Mouse (Mus musculus): ENCODE data around the gene Igf2bp2. TPM values are rescaled to one million over a fixed set of nuclear protein-coding genes. Genes with fewer than 3 reads are reported as not detected.

The Igf2bp2 gene
- polyA plus RNA-seq, 1 experiment: 10.7 TPM

DNA sequence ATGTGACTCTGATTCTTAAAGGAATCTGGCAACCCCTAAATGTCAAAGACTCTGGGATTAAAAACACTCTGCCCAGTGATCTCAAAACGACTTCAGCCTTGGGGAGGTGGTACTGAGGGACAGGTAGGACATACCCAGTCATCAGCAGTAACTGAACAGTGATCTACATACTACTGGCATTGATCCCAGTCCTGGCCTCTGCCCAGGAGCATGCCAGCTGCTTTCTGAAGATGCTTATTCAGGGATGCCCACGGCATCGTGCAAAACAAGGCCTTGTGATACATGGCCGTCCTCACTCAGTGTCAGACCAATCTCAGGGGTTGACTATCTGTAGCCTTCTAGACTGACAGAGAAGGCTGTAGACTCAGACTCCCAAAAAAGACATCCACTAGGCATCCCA lies 77.7 kb downstream of the Igf2bp2 start:
- H3K4me1 ChIP-seq (ENCODE audit: control insufficient read depth, insufficient read depth, low read length): no peaks in the 10 kb centered on the region
- TF ChIP-seq POLR2A (IDR thresholded peaks at IDR 0.05; ENCODE audit: borderline replicate concordance, low read depth, low read length): no peak
- no peak for TF ChIP-seq CTCF (IDR thresholded peaks at IDR 0.05; ENCODE audit: low read depth, low read length)
- no peak overlapping the region for H3K4me3 ChIP-seq (ENCODE audit: insufficient read depth, low read length)
- H3K27ac ChIP-seq (ENCODE audit: insufficient read depth, low read depth, low read length): no peak overlapping the region

DNA sequence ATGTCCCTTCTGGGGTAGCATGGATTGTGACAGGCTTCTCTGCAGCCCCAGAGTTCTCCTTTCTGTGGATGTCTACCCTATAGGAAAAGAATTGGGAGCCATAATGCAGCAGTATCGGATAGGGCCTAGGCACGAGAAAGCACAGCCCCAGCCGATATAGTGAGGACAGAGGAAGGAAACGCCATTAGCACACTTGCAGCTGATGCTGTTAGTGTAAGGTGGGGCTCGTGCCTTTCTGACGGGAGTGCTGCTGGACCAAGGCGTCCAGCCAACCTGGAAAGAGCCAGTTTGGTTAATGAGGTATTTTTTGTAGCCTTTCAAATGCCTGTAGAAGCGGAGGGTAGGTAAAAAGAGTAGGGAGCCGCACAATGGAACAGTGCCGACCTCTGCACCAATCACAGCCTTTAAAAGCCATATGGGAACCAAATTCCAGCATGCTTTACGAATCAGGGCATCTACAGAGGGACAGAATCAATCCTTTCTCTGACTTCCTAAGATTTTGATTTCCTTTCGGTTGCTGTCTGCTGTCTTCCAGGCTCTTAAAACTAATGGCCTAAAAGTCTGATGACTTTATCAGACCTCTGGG lies 82.9 kb downstream of the Igf2bp2 start:
- no peak for TF ChIP-seq CTCF (IDR thresholded peaks at IDR 0.05; ENCODE audit: low read depth, low read length)
- no peak for TF ChIP-seq POLR2A (IDR thresholded peaks at IDR 0.05; ENCODE audit: borderline replicate concordance, low read depth, low read length)
- H3K4me1 ChIP-seq (ENCODE audit: control insufficient read depth, insufficient read depth, low read length): peaks cover 9% of the 10 kb centered on the region
- H3K27ac ChIP-seq (ENCODE audit: insufficient read depth, low read depth, low read length): no peak overlapping the region
- H3K4me3 ChIP-seq (ENCODE audit: insufficient read depth, low read length): no peak overlapping the region

DNA sequence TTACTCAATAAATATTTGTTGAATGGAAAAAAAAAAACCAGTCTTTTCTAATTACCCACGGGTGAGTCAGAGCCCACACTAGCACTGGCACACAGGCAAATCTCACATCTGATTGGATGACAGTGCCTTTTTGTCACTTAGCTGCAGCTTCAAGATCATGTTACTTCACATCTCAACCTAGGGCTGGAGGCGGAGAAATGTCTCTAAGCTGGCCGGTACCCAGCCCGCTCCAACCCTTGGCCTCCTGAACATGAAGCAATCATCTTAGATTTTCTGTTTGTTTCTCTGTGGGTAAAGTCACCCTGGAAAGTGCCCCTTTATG lies 86.5 kb downstream of the Igf2bp2 start:
- no peak for TF ChIP-seq CTCF (IDR thresholded peaks at IDR 0.05; ENCODE audit: low read depth, low read length)
- no peak for TF ChIP-seq POLR2A (IDR thresholded peaks at IDR 0.05; ENCODE audit: borderline replicate concordance, low read depth, low read length)
- Histone ChIP-seq H3K4me1 (ENCODE audit: control insufficient read depth, insufficient read depth, low read length) (peaks cover 9% of the 10 kb centered on the region), H3K4me3 (ENCODE audit: insufficient read depth, low read length) (no peak overlapping the region), H3K27ac (ENCODE audit: insufficient read depth, low read depth, low read length) (no peak overlapping the region)

DNA sequence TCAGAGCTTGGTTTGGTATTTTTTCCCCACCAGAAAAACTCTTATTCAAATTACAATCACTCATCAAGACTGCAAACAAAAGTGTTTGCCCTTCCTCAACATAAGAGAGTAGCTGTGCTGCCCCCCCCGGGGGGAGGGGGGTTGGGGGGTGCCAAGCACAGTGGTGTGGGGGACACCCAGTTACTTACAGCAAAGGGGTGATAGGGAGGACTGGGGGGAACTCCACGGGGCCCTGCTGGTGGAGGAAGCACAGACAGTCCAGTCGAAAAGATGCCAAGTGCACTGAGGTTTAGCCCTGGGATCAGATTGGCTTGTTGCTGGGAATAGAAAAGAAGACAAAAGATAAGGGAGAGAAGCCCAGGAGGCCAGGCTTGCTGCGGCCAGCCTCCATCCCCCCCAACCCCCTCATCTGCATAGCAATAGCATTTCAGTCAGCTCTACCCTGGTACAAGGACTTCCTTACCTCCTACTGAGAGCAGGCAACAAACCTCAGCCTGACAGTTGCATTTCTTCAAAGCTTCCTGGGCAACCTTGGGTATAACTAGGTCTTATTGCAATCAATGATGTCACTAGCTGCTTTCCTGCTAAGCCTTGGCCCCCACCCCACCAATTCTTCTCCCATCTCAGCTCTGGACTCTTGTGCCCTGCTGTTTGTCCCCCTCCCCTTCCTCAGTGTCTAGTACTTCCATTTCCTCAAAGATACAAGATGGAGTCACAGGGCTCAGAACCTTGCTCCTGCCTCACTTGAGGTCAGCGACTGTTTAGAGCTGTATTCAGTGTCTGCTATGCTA lies 87.1 kb downstream of the Igf2bp2 start:
- TF ChIP-seq POLR2A (IDR thresholded peaks at IDR 0.05; ENCODE audit: borderline replicate concordance, low read depth, low read length) (no peak), CTCF (IDR thresholded peaks at IDR 0.05; ENCODE audit: low read depth, low read length) (no peak)
- Histone ChIP-seq H3K27ac (ENCODE audit: insufficient read depth, low read depth, low read length) (0 out of 2 replicates have a peak overlapping the region, but pooled peaks have one; percentile 16), H3K4me3 (ENCODE audit: insufficient read depth, low read length) (no peak overlapping the region), H3K4me1 (ENCODE audit: control insufficient read depth, insufficient read depth, low read length) (peaks cover 9% of the 10 kb centered on the region)

DNA sequence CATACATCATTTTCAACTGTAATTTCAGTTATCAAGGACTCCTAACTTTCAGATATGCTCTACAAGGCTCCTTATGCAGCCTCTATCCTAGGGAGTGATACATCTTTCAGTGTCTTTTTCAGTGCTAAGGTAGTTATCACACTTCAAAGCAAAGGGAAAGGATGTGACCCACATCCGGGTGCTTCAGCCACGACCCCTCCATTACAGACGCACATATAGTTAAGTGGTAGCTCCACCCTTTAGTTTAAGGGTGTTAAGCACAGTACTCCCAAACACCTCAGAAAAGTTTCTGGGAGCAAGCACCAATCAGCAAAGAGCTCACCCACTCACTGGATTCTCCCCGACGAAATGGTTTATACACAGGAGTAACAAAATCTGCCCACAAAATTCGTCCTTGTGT lies 88.0 kb downstream of the Igf2bp2 start:
- peaks cover 9% of the 10 kb centered on the region for H3K4me1 ChIP-seq (ENCODE audit: control insufficient read depth, insufficient read depth, low read length)
- TF ChIP-seq CTCF (IDR thresholded peaks at IDR 0.05; ENCODE audit: low read depth, low read length) (no peak), POLR2A (IDR thresholded peaks at IDR 0.05; ENCODE audit: borderline replicate concordance, low read depth, low read length) (no peak)

DNA sequence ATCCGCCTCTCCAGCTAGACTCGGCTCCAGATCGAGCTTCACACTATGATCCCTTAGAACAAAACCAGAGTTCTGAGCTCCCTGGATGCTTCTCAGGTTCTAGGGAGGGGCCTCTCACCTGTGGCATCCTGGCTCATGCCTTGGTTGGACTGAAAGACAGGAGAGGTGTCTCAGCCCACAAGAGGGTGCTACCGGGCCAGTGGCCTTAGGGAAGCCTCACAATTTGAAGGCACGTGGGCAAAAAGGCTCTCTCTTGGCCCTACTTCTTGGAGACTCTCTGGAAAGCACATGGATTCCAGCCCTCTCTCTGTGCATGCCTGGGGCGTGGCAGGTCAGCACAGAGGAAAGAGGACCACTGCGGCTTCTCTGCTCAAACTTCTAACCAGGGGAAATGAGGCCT lies 91.7 kb downstream of the Igf2bp2 start:
- Histone ChIP-seq H3K27ac (ENCODE audit: insufficient read depth, low read depth, low read length) (no peak overlapping the region), H3K4me1 (ENCODE audit: control insufficient read depth, insufficient read depth, low read length) (peaks cover 4% of the 10 kb centered on the region), H3K4me3 (ENCODE audit: insufficient read depth, low read length) (no peak overlapping the region)
- TF ChIP-seq CTCF (IDR thresholded peaks at IDR 0.05; ENCODE audit: low read depth, low read length) (no peak; the same call in 1 of the 2 replicates), POLR2A (IDR thresholded peaks at IDR 0.05; ENCODE audit: borderline replicate concordance, low read depth, low read length) (no peak)

More for the DNA sequence above, 88.0 kb downstream of the Igf2bp2 start:
- Histone ChIP-seq H3K27ac (ENCODE audit: insufficient read depth, low read depth, low read length) (no peak overlapping the region), H3K4me3 (ENCODE audit: insufficient read depth, low read length) (no peak overlapping the region)

DNA sequence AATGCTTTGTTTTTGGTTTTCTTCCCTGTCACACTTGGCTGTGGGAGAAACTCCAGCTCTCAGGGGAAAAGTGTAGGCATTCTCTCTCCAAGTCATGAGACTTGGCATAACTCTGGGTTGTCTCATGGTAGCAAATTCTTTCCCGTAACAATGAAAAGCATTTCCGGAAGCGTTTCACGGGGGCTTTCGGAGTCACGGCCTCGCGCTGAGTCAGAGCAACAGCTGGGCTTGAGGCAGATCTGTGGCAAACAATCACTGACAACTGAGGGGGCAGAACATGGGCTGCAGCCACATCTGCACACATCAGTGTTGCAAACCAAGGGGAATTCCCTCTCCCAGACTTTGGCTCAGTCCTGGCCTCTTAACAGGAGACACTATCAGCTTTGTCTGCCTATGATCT lies 95.7 kb downstream of the Igf2bp2 start:
- Histone ChIP-seq H3K4me3 (ENCODE audit: insufficient read depth, low read length) (no peak overlapping the region), H3K27ac (ENCODE audit: insufficient read depth, low read depth, low read length) (no peak overlapping the region), H3K4me1 (ENCODE audit: control insufficient read depth, insufficient read depth, low read length) (no peaks in the 10 kb centered on the region)
- TF ChIP-seq POLR2A (IDR thresholded peaks at IDR 0.05; ENCODE audit: borderline replicate concordance, low read depth, low read length) (no peak), CTCF (IDR thresholded peaks at IDR 0.05; ENCODE audit: low read depth, low read length) (no peak)

DNA sequence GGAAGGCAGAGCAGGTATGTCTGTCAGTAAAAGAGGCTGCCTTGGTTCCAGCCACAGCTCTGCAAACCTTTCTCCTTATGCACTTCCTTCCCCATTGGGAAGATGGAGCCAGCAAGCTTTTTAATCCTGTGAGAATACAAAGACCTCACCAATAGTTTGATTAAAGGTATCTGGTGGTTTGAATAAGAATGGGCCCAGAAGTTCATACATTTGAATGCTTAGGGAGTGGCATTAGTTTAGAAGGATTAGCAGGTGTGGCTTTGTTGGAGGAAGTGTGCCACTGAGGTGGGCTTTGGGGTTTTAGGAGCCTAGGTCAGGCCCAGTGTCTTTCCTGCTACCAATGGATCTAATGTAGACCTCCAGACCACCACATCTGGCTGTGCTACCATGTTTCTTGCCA lies 97.6 kb downstream of the Igf2bp2 start:
- H3K4me3 ChIP-seq (ENCODE audit: insufficient read depth, low read length): no peak overlapping the region
- H3K4me1 ChIP-seq (ENCODE audit: control insufficient read depth, insufficient read depth, low read length): peaks cover 7% of the 10 kb centered on the region
- no peak overlapping the region for H3K27ac ChIP-seq (ENCODE audit: insufficient read depth, low read depth, low read length)
- TF ChIP-seq CTCF (IDR thresholded peaks at IDR 0.05; ENCODE audit: low read depth, low read length): no peak
- no peak for TF ChIP-seq POLR2A (IDR thresholded peaks at IDR 0.05; ENCODE audit: borderline replicate concordance, low read depth, low read length)

DNA sequence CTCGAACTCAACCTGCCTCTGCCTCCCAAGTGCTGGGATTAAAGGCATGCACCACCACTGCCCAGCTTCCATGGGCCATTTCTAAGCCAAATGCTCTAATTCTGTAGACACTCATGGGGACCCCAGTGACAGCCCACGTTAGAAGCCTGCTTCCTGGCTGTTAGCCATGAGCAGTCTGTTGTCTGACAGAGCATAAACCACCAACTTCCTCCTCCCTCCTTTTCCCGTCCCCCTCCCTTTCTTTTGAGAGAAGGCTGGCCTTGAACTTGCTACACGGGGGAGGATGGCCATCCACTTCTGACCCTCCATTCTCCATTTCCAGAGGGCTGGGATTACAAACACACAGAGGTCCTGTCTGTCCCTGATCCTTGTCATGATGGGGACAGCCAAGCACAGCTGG lies 100.8 kb downstream of the Igf2bp2 start:
- H3K27ac ChIP-seq (ENCODE audit: insufficient read depth, low read depth, low read length): no peak overlapping the region
- H3K4me3 ChIP-seq (ENCODE audit: insufficient read depth, low read length): no peak overlapping the region
- peaks cover 7% of the 10 kb centered on the region for H3K4me1 ChIP-seq (ENCODE audit: control insufficient read depth, insufficient read depth, low read length)
- TF ChIP-seq CTCF (IDR thresholded peaks at IDR 0.05; ENCODE audit: low read depth, low read length) (no peak), POLR2A (IDR thresholded peaks at IDR 0.05; ENCODE audit: borderline replicate concordance, low read depth, low read length) (no peak)

DNA sequence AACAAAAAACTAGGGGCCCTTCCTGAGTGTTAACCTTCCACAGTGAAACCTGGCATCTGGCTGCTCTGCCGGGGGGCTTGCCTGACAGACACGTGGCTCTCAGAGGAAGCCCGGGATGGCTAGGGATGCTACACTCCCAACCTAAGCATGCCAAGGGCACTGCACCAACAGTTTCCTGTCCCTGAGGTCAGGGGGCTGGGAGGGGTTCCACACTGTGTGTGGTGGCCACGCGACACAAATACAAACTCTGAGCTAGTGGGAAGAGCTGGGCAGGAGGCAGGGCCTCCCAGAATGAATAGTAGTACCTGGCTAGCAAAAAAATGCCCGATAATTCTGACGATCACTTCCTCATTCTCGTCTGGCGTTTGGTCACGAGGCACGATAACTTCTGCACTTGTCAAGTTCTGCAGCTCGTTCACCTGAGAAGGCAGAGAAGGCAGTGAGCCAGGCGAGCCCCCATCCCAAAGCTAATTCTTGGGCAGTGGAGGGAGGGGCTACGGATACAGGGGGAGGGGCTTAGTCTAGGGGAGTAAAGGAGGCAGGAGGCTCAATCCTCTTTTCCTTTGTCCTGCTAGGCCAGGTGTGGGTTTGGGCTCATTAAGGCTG lies 101.4 kb downstream of the Igf2bp2 start:
- TF ChIP-seq CTCF (IDR thresholded peaks at IDR 0.05; ENCODE audit: low read depth, low read length): no peak
- no peak for TF ChIP-seq POLR2A (IDR thresholded peaks at IDR 0.05; ENCODE audit: borderline replicate concordance, low read depth, low read length)
- Histone ChIP-seq H3K4me3 (ENCODE audit: insufficient read depth, low read length) (no peak overlapping the region), H3K4me1 (ENCODE audit: control insufficient read depth, insufficient read depth, low read length) (peaks cover 7% of the 10 kb centered on the region), H3K27ac (ENCODE audit: insufficient read depth, low read depth, low read length) (no peak overlapping the region)

All from bone marrow macrophage, adult 2 months (primary cell).